Mouse (Mus musculus): ENCODE measurements around the gene Slc25a22. TPM values are rescaled to one million over a fixed set of nuclear protein-coding genes. Genes with fewer than 3 reads are reported as not detected.
"Not testable (repeated sequence)": the region's sequence is repeated elsewhere in the genome, so short reads cannot be mapped to it uniquely, and the experiment has no call there.

Slc25a22 gene
- polyA plus RNA-seq, 1 experiment, result 145 TPM

DNA sequence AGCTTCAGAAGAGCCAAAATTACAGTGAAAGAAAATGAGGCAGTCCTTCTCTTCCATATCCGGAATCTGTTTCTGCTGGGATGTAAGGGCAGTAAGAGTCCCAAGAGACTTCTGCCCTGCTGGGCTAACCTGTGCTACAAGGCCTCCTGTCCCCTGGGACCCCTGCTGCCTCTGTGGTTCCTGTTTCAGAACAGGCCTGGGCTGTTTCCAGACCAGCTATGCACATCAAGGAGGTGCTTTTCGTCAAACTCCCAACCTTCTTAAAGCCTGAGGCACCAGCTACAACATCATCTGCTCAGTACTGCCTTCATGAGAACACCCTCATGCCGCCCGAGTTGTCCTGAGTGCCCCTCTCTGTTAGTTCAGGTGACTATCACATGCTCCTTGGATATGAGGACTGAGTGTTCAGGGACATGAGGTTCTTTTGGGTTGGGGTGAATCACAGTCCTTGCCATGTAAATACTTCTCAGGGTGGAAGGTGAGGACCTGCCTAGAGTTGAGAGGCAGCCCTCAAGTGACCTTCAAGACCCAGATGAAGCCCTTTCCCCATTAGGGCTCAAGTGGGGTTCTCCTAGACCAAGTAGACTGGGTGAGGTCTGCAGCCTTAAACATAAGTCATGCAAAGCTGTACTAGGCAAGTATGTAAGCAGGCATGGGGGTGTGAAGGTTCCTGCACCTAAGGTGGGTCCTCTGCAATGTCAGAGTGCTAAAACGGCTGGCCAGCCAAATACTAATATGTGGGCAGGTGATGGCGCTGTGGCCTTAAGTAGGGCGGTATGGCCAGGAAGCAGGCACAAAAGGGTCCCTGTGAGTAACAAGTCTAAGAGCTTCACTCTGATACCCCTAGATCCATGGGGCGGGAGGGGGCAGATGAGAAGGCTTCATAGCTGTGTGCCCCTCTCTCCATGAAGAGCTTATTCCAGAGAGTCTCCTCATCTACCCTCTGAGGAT is 19.7 kb downstream of the Slc25a22 start:
- DNase-seq (ENCODE audit: low read depth), result no peak
- TF ChIP-seq POLR2A (IDR thresholded peaks at IDR 0.05; ENCODE audit: borderline replicate concordance, extremely low read depth, insufficient read depth, insufficient read length, poor library complexity, severe bottlenecking) (no peak), CTCF (IDR thresholded peaks at IDR 0.05; ENCODE audit: borderline replicate concordance, extremely low read depth, insufficient read depth, insufficient read length) (no peak)

- TF ChIP-seq POLR2A (IDR thresholded peaks at IDR 0.05; ENCODE audit: borderline replicate concordance, extremely low read depth, insufficient read depth, insufficient read length, poor library complexity, severe bottlenecking), result no peak
- no peak for DNase-seq (ENCODE audit: low read depth)
Observed at GRCm38 (mm10) chr7:141416144-141416841, 21.4 kb downstream of the Slc25a22 start.

GRCm38 (mm10) chr7:141413809-141414584 is 23.7 kb downstream of the Slc25a22 start, which contains the start of gene Gatd1:
Gene Gatd1, minus strand, starts transcription at chr7:141414136.
- peak; percentile 100 for DNase-seq (ENCODE audit: low read depth)
- peak; percentile 75; the same call in 1 of the 2 replicates for TF ChIP-seq POLR2A (IDR thresholded peaks at IDR 0.05; ENCODE audit: borderline replicate concordance, extremely low read depth, insufficient read depth, insufficient read length, poor library complexity, severe bottlenecking)
- TF ChIP-seq CTCF (IDR thresholded peaks at IDR 0.05; ENCODE audit: borderline replicate concordance, extremely low read depth, insufficient read depth, insufficient read length), result peak; percentile 11; the same call in 1 of the 2 replicates

DNA sequence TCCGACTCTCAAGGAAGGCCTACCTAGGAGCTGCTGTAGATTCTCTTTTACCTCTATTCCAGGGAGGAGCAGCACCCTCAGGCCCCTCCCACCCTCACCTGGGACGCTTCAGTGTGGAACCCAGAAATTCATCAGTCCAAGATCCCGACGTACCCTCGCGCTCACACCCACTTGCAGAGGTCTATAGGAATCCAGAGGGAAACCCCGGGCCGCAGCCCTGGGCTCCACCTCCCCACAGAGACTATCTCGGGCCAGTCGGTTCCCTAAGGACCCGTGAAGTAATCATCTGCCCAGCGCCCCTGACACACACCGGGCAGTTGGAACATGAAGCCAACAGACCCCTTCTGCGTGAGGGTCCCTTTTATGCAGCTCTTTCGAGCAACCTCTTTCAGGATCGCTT is 24.4 kb downstream of the Slc25a22 start:
- DNase-seq (ENCODE audit: low read depth), result no peak
- no peak for TF ChIP-seq CTCF (IDR thresholded peaks at IDR 0.05; ENCODE audit: borderline replicate concordance, extremely low read depth, insufficient read depth, insufficient read length)

GRCm38 (mm10) chr7:141411667-141412066 is 26.0 kb downstream of the Slc25a22 start:
- TF ChIP-seq POLR2A (IDR thresholded peaks at IDR 0.05; ENCODE audit: borderline replicate concordance, extremely low read depth, insufficient read depth, insufficient read length, poor library complexity, severe bottlenecking), result no peak
- TF ChIP-seq CTCF (IDR thresholded peaks at IDR 0.05; ENCODE audit: borderline replicate concordance, extremely low read depth, insufficient read depth, insufficient read length), result no peak

DNA sequence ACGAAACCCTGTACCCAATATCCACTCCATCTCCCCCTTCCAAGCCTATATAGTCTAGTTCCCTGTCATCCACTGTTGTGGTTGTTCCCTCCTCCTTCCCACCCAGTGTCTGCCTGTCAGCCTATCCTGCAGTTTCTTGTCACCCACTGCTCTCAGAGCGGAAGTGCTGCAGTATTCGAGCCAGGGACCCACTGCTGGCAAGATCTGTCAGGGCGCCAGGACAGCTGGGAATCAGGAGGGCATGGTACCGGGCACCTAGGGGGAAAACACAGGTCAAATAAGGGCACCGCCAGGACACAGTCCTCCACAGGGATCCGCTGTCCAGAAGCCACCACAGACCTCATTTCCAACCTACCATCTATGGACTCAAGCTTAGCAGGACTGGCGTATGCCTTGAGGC is 27.1 kb downstream of the Slc25a22 start:
- TF ChIP-seq CTCF (IDR thresholded peaks at IDR 0.05; ENCODE audit: borderline replicate concordance, extremely low read depth, insufficient read depth, insufficient read length) (no peak), POLR2A (IDR thresholded peaks at IDR 0.05; ENCODE audit: borderline replicate concordance, extremely low read depth, insufficient read depth, insufficient read length, poor library complexity, severe bottlenecking) (no peak)
- no peak for DNase-seq (ENCODE audit: low read depth)

More at GRCm38 (mm10) chr7:141411667-141412066, 26.0 kb downstream of the Slc25a22 start:
- no peak for DNase-seq (ENCODE audit: low read depth)

DNA sequence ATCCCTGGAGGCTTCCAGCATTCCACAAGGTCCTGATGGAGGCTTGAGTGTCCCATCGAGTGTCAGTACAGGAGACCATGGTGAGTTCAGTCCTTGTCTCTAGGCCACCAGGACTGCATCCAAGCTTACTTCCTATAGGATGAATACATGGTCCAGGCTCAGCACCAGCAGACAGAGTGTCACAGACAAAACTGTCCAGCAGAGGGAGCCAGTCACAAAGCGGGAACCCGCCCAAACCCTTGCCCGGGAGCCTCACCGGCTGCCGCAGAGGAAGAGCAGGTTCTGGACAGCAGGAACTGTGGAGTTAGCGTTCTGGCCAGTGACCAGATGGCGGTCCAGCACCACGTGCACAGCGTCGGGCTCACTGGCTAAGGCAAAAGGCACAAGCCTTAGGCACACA is 28.9 kb downstream of the Slc25a22 start:
- no peak for TF ChIP-seq POLR2A (IDR thresholded peaks at IDR 0.05; ENCODE audit: borderline replicate concordance, extremely low read depth, insufficient read depth, insufficient read length, poor library complexity, severe bottlenecking)
- peak; percentile 92 for TF ChIP-seq CTCF (IDR thresholded peaks at IDR 0.05; ENCODE audit: borderline replicate concordance, extremely low read depth, insufficient read depth, insufficient read length)

DNA sequence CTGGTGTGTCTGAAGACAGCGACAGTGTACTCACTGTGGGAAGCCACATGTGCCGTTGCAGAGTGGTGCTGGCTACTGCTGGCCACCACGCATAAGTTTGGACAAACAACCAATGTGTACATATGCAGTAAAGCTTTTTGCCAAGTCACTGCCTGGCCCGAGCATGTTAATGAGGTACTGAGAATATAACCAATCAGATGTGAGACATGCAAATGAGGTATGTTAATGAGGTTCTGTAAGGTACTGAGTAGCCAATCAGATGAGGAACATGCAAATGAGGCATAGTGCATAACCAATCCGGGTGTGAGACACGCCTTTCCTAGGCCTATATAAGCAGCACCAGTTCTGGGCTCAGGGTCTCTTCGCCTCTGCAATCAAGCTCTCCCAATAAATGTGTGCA is 30.0 kb downstream of the Slc25a22 start:
- DNase-seq (ENCODE audit: low read depth), result not testable (repeated sequence)

More for the DNA sequence above, 28.9 kb downstream of the Slc25a22 start:
- peak; percentile 87 for DNase-seq (ENCODE audit: low read depth)

- DNase-seq (ENCODE audit: low read depth), result no peak
- TF ChIP-seq CTCF (IDR thresholded peaks at IDR 0.05; ENCODE audit: borderline replicate concordance, extremely low read depth, insufficient read depth, insufficient read length) (no peak), POLR2A (IDR thresholded peaks at IDR 0.05; ENCODE audit: borderline replicate concordance, extremely low read depth, insufficient read depth, insufficient read length, poor library complexity, severe bottlenecking) (no peak)
Observed at GRCm38 (mm10) chr7:141405466-141405865, 32.2 kb downstream of the Slc25a22 start.

GRCm38 (mm10) chr7:141403305-141403704 is 34.4 kb downstream of the Slc25a22 start:
- TF ChIP-seq POLR2A (IDR thresholded peaks at IDR 0.05; ENCODE audit: borderline replicate concordance, extremely low read depth, insufficient read depth, insufficient read length, poor library complexity, severe bottlenecking), result no peak
- TF ChIP-seq CTCF (IDR thresholded peaks at IDR 0.05; ENCODE audit: borderline replicate concordance, extremely low read depth, insufficient read depth, insufficient read length), result peak; percentile 71
- peak; percentile 65 for DNase-seq (ENCODE audit: low read depth)

- no peak for TF ChIP-seq CTCF (IDR thresholded peaks at IDR 0.05; ENCODE audit: borderline replicate concordance, extremely low read depth, insufficient read depth, insufficient read length)
- TF ChIP-seq POLR2A (IDR thresholded peaks at IDR 0.05; ENCODE audit: borderline replicate concordance, extremely low read depth, insufficient read depth, insufficient read length, poor library complexity, severe bottlenecking), result no peak
- no peak for DNase-seq (ENCODE audit: low read depth)
Observed at GRCm38 (mm10) chr7:141395348-141395747, 42.3 kb downstream of the Slc25a22 start.
